Mouse (Mus musculus) ES-Bruce4 (cell line): Measurements from ENCODE around the gene Ypel2.

Experiments
- CTCF ChIP-seq: IDR thresholded peaks from one replicate; pipeline ENCODE4 v1.8.1; 2011; ENCODE audit warnings: low read depth, low read length
- EP300 ChIP-seq: IDR thresholded peaks from 2 replicates; pipeline ENCODE4 v1.6.1; 2011; ENCODE audit warnings: low read depth, low read length; ENCODE audit not compliant: insufficient read depth
- POLR2A ChIP-seq: IDR thresholded peaks from one replicate; pipeline ENCODE4 v1.8.1; 2011; ENCODE audit warnings: low read length; ENCODE audit not compliant: insufficient read depth

DNA sequence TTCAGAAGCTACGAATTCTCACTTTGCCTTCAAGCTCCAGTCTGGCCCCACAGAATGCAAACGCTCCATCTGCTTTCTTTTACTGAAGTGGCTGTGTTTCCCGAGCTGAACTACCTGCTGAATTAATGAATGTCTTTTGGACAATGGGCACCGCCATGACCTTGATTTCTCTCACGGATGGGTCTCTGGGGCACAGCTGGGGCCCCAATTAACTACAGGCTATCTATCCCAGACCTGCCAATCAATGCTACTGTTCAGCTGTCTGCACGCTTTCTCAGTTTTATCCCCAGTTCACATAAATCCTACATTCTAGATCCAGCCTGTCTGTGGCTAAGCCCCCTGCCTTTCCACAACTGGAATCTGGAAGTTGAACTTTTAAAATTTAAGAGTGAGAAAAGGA is 10.5 kb downstream of the Ypel2 start:
- TF ChIP-seq CTCF: no peak
- no peak for TF ChIP-seq POLR2A
- TF ChIP-seq EP300: no peak
